9 mouse cellular contexts compared by ENCODE assay signal in genomic region chr2:21141520-21142203, GRCm38 (mm10).
DNase-seq lines count a peak whose midpoint lies in the region; ATAC-seq lines count a peak whose summit lies in the region.
"Had no signal": no experiment of that assay in that cellular context is flagged by ENCODE, and none has a peak within 500 bp of the region (broad histone marks: within the 10 kb centered on the region; RNA-seq: fewer than 3 reads in every experiment).

No protein-coding gene starts in this region.

- under 1% methylated on average over 41 of the region's 46 CpGs for WGBS in hindbrain, embryonic 12.5 days

- H3K4me2 ChIP-seq in hindbrain, embryonic 12.5 days (replicated peaks): peak overlapping the region; percentile 86

- H3K9ac ChIP-seq in hindbrain, embryonic 12.5 days: peak overlapping the region; percentile 77

- no peaks in the 10 kb centered on the region for H3K36me3 ChIP-seq in hindbrain, embryonic 12.5 days
- H3K36me3 ChIP-seq: G1E had no signal

- H3K27me3 ChIP-seq in hindbrain, embryonic 12.5 days: no peaks in the 10 kb centered on the region

- H3K4me3 ChIP-seq in hindbrain, embryonic 12.5 days: peak overlapping the region; percentile 54

- H3K4me1 ChIP-seq in hindbrain, embryonic 12.5 days: peaks cover 12% of the 10 kb centered on the region; the same call in 1 of the 2 replicates

- peak; percentile 50 for DNase-seq in NIH3T3 (ENCODE audit: low read depth)
- peak; percentile 69 to 71 for DNase-seq in cerebellum, postnatal 25 days
- peak; percentile 41 to 48 for DNase-seq in frontal cortex, postnatal 36 days (ENCODE audit: low spot score in 2 of 2)
- peak; percentile 15 for DNase-seq in left cerebral cortex, adult 11 months (ENCODE audit: low spot score)
- DNase-seq in lung, postnatal 14 days: peak; percentile 34
- DNase-seq in retina, embryonic 14.5 days (ENCODE audit: low spot score): peak; percentile 73

- peaks cover 8% of the 10 kb centered on the region for H3K9me3 ChIP-seq in hindbrain, embryonic 12.5 days (replicated peaks)
- H3K9me3 ChIP-seq: G1E had no signal

- peak; percentile 92 for ATAC-seq in hindbrain, embryonic 12.5 days (ENCODE audit: low FRiP score)
- no peak for ATAC-seq in inflammation-experienced regulatory T-cells, adult 6 months

- H3K27ac ChIP-seq in hindbrain, embryonic 12.5 days: peak overlapping the region; percentile 93

Comparison
In these comparisons a context has a peak if more than half of its experiments do, and no peak if none do; other contexts are left out.
1. DNase-seq: peak in every context shown above with its lines; median percentile 73 in retina, embryonic 14.5 days; 70 in cerebellum, postnatal 25 days; 50 in NIH3T3; 44 in frontal cortex, postnatal 36 days; 34 in lung, postnatal 14 days; 15 in left cerebral cortex, adult 11 months.